Mouse (Mus musculus): ENCODE measurements around the gene Nubpl.
A peak's percentile ranks its signal among the peaks of the same experiment; 100 is the strongest.

The Nubpl gene

GRCm38 (mm10) chr12:52318426-52318825, 220.9 kb downstream of the Nubpl start:
- no peak for DNase-seq (ENCODE audit: extremely low spot score, low read depth, low spot score)

GRCm38 (mm10) chr12:52319156-52319555, 221.6 kb downstream of the Nubpl start:
- no peak for DNase-seq (ENCODE audit: extremely low spot score, low read depth, low spot score)

- DNase-seq (ENCODE audit: extremely low spot score, low read depth, low spot score): no peak
Observed at GRCm38 (mm10) chr12:52328488-52328887, 231.0 kb downstream of the Nubpl start.

GRCm38 (mm10) chr12:52335142-52335765, 237.7 kb downstream of the Nubpl start:
- no peak for DNase-seq (ENCODE audit: extremely low spot score, low read depth, low spot score)

- no peak for DNase-seq (ENCODE audit: extremely low spot score, low read depth, low spot score)
Observed at GRCm38 (mm10) chr12:52338136-52338753, 240.7 kb downstream of the Nubpl start.

- DNase-seq (ENCODE audit: extremely low spot score, low read depth, low spot score): no peak
Observed at GRCm38 (mm10) chr12:52346611-52347010, 249.1 kb downstream of the Nubpl start.

- peak; percentile 63 for DNase-seq (ENCODE audit: extremely low spot score, low read depth, low spot score)
Observed at GRCm38 (mm10) chr12:52350276-52350675, 252.7 kb downstream of the Nubpl start.

GRCm38 (mm10) chr12:52359484-52359883, 261.9 kb downstream of the Nubpl start:
- DNase-seq (ENCODE audit: extremely low spot score, low read depth, low spot score): no peak

GRCm38 (mm10) chr12:52360136-52360535, 262.6 kb downstream of the Nubpl start:
- DNase-seq (ENCODE audit: extremely low spot score, low read depth, low spot score): no peak

- DNase-seq (ENCODE audit: extremely low spot score, low read depth, low spot score): no peak
Observed at GRCm38 (mm10) chr12:52361198-52361597, 263.7 kb downstream of the Nubpl start.

Measured in hindlimb bud, embryonic 11.5 days (tissue).